Mouse (Mus musculus) layer of hippocampus, adult 18-20 months (tissue): ENCODE results near the gene 1700018F24Rik. TPM values are rescaled to one million over a fixed set of nuclear protein-coding genes. Genes with fewer than 3 reads are reported as not detected.
"Not testable (repeated sequence)": the region's sequence is repeated elsewhere in the genome, so short reads cannot be mapped to it uniquely, and the experiment has no call there.

Experiments used
- DNase-seq, 2 experiments: peaks; one replicate each; pipeline ENCODE4 v3.0.0; 2022; ENCODE audit warnings: low spot score in 2 of 2
- long read RNA-seq: library from polyadenylated mRNA; stranded (forward); transcript quantifications from one replicate; pipeline ENCODE4 v2.0.0, GENCODE M21; 2021
- total RNA-seq, 2 experiments: library from RNA; stranded (reverse); gene quantifications; 2 replicates each; pipeline ENCODE4 v1.2.3; 2021

The 1700018F24Rik gene
- total RNA-seq: not detected
- long read RNA-seq: 0 reads

GRCm38 (mm10) chr5:145042690-145043089, at the start of gene 1700018F24Rik:
Gene 1700018F24Rik, plus strand, starts transcription at chr5:145042990.
- DNase-seq: not testable (repeated sequence)

GRCm38 (mm10) chr5:144998491-144998890, 44.3 kb upstream of the 1700018F24Rik start:
- no peak for DNase-seq

DNA sequence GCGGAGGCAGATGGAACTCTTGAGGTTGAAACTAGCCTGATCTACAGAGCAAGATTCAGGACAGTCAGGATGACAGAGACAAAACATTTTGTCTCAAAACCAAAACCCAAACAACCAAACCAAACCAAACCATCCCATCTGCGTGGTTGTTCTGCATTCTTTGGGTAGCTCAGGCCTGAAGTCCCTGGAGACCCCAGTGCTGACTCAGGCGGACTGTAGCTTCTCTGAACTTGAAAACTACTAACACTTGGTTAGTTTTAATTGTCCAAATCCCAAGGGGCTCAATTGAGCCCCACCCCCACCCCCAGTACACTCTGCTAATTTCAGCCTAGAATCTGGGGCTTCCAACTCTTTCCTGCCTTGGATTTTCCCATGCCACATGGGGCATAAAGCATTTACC, 39.4 kb upstream of the 1700018F24Rik start:
- no peak for DNase-seq

- no peak for DNase-seq
These were observed 38.3 kb upstream of the 1700018F24Rik start for GRCm38 (mm10) chr5:145004495-145004894.

DNA sequence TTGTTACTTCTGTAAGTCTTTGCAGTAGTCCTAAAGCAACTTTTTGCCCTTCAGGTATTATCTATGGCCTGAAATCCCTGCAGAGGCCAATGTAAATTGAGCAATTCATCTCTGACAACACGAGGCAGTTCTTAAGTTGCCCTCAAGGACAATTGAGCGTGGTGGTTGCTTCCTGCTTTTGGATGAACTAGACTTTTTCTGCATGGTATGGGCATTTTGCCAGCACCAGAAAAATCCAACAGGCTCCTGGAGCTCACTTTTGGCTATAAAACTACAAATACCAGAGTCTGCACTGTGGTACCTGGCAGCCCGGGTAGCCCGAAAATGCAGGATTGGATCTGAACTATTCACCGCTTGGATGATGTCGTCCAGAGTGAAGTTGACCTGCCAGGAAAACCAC, 37.2 kb upstream of the 1700018F24Rik start:
- DNase-seq: no peak

GRCm38 (mm10) chr5:145008878-145009659, 33.7 kb upstream of the 1700018F24Rik start:
- DNase-seq: no peak

- no peak for DNase-seq
These were observed 28.5 kb upstream of the 1700018F24Rik start for GRCm38 (mm10) chr5:145014278-145014677.

- not testable (repeated sequence) for DNase-seq
These were observed 26.0 kb upstream of the 1700018F24Rik start for GRCm38 (mm10) chr5:145016761-145017160.

DNA sequence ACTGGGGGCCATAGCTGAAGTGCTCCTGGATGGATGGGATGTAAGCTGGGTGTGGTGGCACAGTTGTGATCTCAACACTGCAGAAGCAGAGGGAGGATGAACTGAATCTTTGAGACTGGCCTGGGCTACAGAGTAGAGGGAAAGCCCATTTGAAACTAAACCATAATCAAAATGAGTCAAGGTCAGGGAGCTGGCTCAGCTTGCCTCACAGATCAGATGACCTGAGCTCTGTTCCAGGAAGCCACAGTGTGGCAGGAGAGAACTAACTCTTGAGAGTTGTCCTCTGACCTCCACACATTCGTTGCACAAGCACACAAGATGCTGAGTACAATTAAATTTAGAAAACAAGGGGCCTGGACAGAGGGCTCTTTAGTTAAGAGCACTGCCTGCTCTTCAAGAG, 22.5 kb upstream of the 1700018F24Rik start:
- DNase-seq: not testable (repeated sequence)

GRCm38 (mm10) chr5:145020712-145021111, 22.1 kb upstream of the 1700018F24Rik start:
- not testable (repeated sequence) for DNase-seq

GRCm38 (mm10) chr5:145030476-145030875, 12.3 kb upstream of the 1700018F24Rik start:
- DNase-seq: not testable (repeated sequence)

DNA sequence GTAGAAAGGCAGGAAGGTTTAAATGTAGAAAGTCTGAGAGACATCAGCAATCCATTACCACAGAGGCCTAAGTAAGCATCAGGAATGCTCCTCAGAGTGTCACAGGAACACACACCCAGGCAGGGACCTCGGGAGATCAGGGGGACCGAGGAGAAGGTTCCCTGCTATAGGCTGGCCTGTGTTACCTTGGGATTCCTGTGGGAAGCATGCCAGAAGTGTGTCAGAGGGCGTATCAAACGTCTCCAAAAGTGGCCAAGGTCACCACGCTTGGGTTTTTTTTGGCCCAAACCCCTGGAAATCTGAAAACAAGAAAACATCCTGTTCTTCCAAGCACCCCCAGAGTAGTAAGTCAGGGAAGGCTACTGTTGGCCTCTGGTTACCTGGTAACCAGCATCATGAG, 10.4 kb upstream of the 1700018F24Rik start, which contains the start of gene Gm4871:
Gene Gm4871, minus strand, starts transcription at position 364 of the 400 bp plus-strand sequence.
- not testable (repeated sequence) for DNase-seq

- no peak for DNase-seq
These were observed 1.2 kb upstream of the 1700018F24Rik start for GRCm38 (mm10) chr5:145041628-145042027.

GRCm38 (mm10) chr5:145054187-145054586, 11.4 kb downstream of the 1700018F24Rik start:
- not testable (repeated sequence) for DNase-seq

DNA sequence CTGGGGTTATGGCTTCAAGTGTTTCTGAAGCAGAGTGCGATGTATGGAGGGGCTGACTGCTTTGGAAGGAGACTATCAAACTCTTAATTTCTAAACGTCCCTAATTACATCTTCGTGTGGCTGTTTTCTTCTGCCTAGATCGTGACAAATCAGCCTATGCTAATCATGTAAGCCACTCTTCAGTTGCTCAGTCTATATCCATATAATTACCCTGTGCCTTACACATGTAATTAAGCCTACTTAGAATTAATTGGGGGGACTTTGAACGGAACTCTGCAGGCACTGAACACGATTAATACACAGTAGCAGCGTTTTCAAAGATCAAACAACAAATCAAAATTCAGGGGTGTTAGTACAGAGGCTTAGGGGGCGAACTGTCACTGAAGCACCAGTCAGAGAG, 15.1 kb downstream of the 1700018F24Rik start:
- no peak for DNase-seq

GRCm38 (mm10) chr5:145058722-145059121, 15.9 kb downstream of the 1700018F24Rik start:
- DNase-seq: no peak

GRCm38 (mm10) chr5:145059524-145059923, 16.7 kb downstream of the 1700018F24Rik start:
- DNase-seq: no peak

DNA sequence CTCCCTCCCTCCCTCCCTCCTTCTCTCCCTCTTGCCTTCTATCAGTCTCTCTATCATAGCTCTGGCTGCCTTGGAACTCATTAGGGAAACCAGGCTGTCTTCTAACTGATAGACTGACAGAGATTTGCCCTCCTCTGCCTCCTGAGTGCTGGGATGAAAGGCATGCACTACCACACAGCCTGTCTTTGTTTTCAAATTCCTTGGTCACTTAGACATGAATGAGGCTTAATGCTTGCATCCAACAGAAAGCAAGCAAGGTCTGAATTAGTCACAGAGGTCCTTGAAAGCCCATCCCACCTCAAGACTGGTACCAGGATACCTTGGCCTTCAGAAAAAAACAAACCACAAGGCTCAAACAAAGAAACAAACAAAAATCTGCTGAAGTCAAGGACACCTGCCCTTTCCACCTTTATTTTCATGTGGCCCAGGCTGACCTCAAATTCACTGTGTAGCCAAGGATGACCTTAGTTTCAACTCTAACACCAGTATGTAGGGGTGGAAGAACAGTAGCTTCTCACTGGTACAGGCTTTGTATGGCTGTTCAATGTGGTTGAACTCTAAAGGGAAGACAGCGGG, 22.1 kb downstream of the 1700018F24Rik start:
- DNase-seq: no peak

DNA sequence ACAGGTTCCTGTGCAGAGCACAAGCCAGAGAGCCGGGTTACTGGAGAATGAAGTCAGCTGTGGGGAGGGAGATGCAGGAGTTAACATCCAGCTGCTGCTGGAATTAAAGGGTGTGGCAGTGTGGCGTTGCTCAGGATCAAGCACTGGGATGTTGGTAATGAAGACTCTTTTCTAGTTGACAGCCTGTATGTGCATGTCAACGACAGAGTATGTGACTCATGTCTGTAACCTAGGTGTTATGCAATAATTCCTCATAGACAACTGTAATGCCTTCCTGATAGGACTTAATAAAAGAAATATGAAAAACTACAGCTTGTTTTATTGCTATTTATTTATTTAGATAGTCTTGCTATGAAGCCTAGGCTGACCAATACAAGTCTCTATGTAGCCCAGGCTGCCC, 26.1 kb downstream of the 1700018F24Rik start:
- no peak for DNase-seq

DNA sequence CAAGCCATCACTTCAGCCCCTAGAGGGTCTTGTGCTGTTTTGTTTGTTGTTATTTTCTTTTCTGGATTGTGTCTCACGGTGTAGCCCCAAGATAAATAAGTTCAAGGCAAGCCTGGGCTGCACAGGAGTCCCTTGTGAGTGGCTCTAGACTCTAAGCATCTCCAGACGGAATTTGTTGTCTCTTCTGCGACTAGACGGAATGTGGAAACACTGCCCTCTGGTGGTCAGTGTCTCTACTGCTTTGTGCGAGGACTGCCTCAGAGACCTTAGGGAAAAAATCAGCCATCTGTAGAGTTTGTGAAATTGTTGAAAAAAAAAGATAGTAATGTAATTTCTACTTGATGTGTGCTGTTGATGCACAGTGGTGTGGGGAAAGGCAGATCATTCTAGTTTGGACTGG, 26.9 kb downstream of the 1700018F24Rik start:
- DNase-seq: peak; percentile 55 to 87

DNA sequence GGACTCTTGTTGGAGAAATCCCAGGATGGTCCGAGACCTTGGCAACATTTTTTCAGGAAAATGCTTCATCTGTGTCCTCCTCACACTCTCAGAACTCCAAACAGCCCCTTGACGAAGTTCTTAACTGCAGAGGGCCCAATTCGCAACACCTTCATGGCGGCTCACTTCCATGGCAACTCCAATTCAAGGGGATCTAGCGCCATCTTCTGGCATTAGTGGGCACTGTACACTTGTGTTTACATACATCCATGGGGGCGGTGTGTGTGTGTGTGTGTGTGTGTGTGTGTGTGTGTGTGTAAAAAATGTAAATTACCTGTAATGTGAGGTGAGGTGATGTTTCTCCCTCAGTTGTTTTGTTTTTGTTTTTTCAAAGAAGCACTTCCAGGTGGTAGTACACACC, 28.6 kb downstream of the 1700018F24Rik start:
- DNase-seq: no peak

DNA sequence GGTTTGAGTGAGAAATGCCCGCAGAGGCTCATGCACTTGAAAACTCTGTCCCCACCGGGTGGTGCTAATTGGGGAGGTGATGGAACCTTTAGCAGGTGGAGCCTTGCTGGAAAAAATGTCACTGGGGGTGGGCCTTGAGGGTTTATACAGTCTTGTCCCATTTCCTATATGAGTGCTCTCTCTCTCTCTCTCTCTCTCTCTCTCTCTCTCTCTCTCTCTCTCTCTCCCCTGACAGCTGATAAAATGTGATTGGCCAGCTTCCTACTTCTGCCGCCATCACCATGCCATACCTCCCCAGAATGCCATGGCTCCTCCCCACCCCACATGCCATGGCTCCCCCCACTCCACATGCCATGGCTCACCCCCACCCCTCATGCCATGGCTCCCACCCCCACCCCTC, 32.3 kb downstream of the 1700018F24Rik start:
- no peak for DNase-seq
